Mouse (Mus musculus) thymus, postnatal 0 days (tissue): ENCODE measurements at regions not wholly inside any gene's neighbourhood (a gene's known extent, or its start where the extent isn't known, plus 50 kb on each side); places are given as distances from the start of the nearest gene placed in this dataset.
"Not testable (repeated sequence)": the region's sequence is repeated elsewhere in the genome, so short reads cannot be mapped to it uniquely, and the experiment has no call there.

ENCODE experiments used
- DNase-seq: peaks from one replicate; pipeline ENCODE4 v3.0.0-alpha.2; 2015; ENCODE audit warnings: low spot score

- no peak for DNase-seq
Observed at GRCm38 (mm10) chr2:10658317-10658716, 288.0 kb downstream of the Sfmbt2 start.

- DNase-seq = not testable (repeated sequence)
Observed at GRCm38 (mm10) chr2:10667915-10668314, 297.6 kb downstream of the Sfmbt2 start.

GRCm38 (mm10) chr2:10670423-10671298, 300.4 kb downstream of the Sfmbt2 start:
- no peak for DNase-seq

- DNase-seq = no peak
Observed at GRCm38 (mm10) chr2:10671299-10671632, 301.0 kb downstream of the Sfmbt2 start.

- no peak for DNase-seq
Observed at GRCm38 (mm10) chr2:10672196-10672595, 301.9 kb downstream of the Sfmbt2 start.

GRCm38 (mm10) chr2:10674738-10675349, 304.5 kb downstream of the Sfmbt2 start:
- DNase-seq = no peak

GRCm38 (mm10) chr2:10701459-10701858, 331.1 kb downstream of the Sfmbt2 start:
- DNase-seq = no peak

GRCm38 (mm10) chr2:10718366-10718765, 348.1 kb downstream of the Sfmbt2 start:
- DNase-seq = no peak

- not testable (repeated sequence) for DNase-seq
Observed at GRCm38 (mm10) chr2:10734337-10734736, 364.0 kb downstream of the Sfmbt2 start.

- DNase-seq = no peak
Observed at GRCm38 (mm10) chr2:10736696-10737457, 366.6 kb downstream of the Sfmbt2 start.

- no peak for DNase-seq
Observed at GRCm38 (mm10) chr2:10737458-10737775, 367.1 kb downstream of the Sfmbt2 start.

GRCm38 (mm10) chr2:10745127-10745526, 374.8 kb downstream of the Sfmbt2 start:
- DNase-seq = no peak

GRCm38 (mm10) chr2:10755375-10755774, 385.1 kb downstream of the Sfmbt2 start:
- DNase-seq = no peak

- no peak for DNase-seq
Observed at GRCm38 (mm10) chr2:10757202-10757840, 387.0 kb downstream of the Sfmbt2 start.

GRCm38 (mm10) chr2:10757886-10758285, 387.6 kb downstream of the Sfmbt2 start:
- DNase-seq = no peak

- no peak for DNase-seq
Observed at GRCm38 (mm10) chr2:10762236-10762635, 391.9 kb downstream of the Sfmbt2 start.

- DNase-seq = no peak
Observed at GRCm38 (mm10) chr2:10783071-10783470, 388.8 kb upstream of the Prkcq start.

GRCm38 (mm10) chr2:10783594-10783993, 388.3 kb upstream of the Prkcq start:
- DNase-seq = no peak

GRCm38 (mm10) chr2:10784266-10784665, 387.6 kb upstream of the Prkcq start:
- no peak for DNase-seq

GRCm38 (mm10) chr2:10785156-10785555, 386.8 kb upstream of the Prkcq start:
- DNase-seq = peak; percentile 75

GRCm38 (mm10) chr2:10788509-10788908, 383.4 kb upstream of the Prkcq start:
- no peak for DNase-seq

GRCm38 (mm10) chr2:10791233-10791632, 380.7 kb upstream of the Prkcq start:
- DNase-seq = no peak
